Mouse (Mus musculus) embryonic facial prominence, embryonic 14.5 days (tissue): ENCODE data around the gene Rgs19. TPM values are rescaled to one million over a fixed set of nuclear protein-coding genes. Genes with fewer than 3 reads are reported as not detected.

Experiments used
- ATAC-seq: fragments of 200-750 bp; cut with Nextera tagmentation; 2 replicates; pipeline ENCODE4 v1.8.0; 2017; ENCODE audit warnings: low read depth, moderate number of reproducible peaks, moderate TSS enrichment
- DNase-seq: peaks from one replicate; pipeline ENCODE4 v3.0.0-alpha.2; 2015; ENCODE audit warnings: low spot score
- H3K27ac ChIP-seq: fragments of 300-500 bp; sonication (generic); replicated peaks from 2 replicates; pipeline ENCODE4 v1.5.1; 2014; ENCODE audit warnings: low read depth, mild to moderate bottlenecking, low read length, moderate library complexity
- H3K27me3 ChIP-seq: fragments of 300-500 bp; sonication (generic); replicated peaks from 2 replicates; pipeline ENCODE4 v1.6.1; 2014; ENCODE audit warnings: low read length; ENCODE audit not compliant: control insufficient read depth, insufficient read depth
- H3K36me3 ChIP-seq: fragments of 300-500 bp; sonication (generic); 2 replicates; pipeline ENCODE4 v1.6.1; 2014; ENCODE audit warnings: low read length, mixed read lengths; ENCODE audit not compliant: control insufficient read depth, insufficient read depth
- H3K4me1 ChIP-seq: fragments of 300-500 bp; sonication (generic); 2 replicates; pipeline ENCODE4 v1.6.1; 2014; ENCODE audit warnings: antibody characterized with exemption, low read length; ENCODE audit not compliant: control insufficient read depth, insufficient read depth
- H3K4me2 ChIP-seq: fragments of 300-500 bp; sonication (generic); 2 replicates; pipeline ENCODE4 v1.6.1; 2014; ENCODE audit warnings: low read depth, mild to moderate bottlenecking, low read length, moderate library complexity, mixed read lengths
- H3K4me3 ChIP-seq: fragments of 300-500 bp; sonication (generic); 2 replicates; pipeline ENCODE4 v1.5.1; 2014; ENCODE audit warnings: low read depth, mild to moderate bottlenecking, low read length
- H3K9ac ChIP-seq: fragments of 300-500 bp; sonication (generic); 2 replicates; pipeline ENCODE4 v1.6.1; 2014; ENCODE audit warnings: low read depth, mild to moderate bottlenecking, low read length, moderate library complexity, mixed read lengths
- H3K9me3 ChIP-seq: fragments of 300-500 bp; sonication (generic); 2 replicates; pipeline ENCODE4 v1.6.1; 2016; ENCODE audit warnings: low read length; ENCODE audit not compliant: control insufficient read depth
- WGBS: fragments of 180-500 bp; shearing (Covaris S2); extraction: QIAGEN DNeasy Blood & Tissue Kit; methylation state at CpG from one replicate; pipeline ENCODE4 v1.1.7; 2014; 5-methylcytosine and 5-hydroxymethylcytosine counted together
- polyA plus RNA-seq: library from polyadenylated mRNA; unstranded; fragments of >200 nt; fragmentation: Nextera tagmentation; extraction: Ambion mirVana; gene quantifications from 2 replicates; pipeline ENCODE4 v1.2.1, GENCODE M21; 2014

Rgs19 gene
- polyA plus RNA-seq, 1 experiment from 2014 or later: 82.2 TPM

- H3K27ac ChIP-seq: no peak overlapping the region
- 0 out of 2 replicates have a peak, but pooled peaks cover 17% of the 10 kb centered on the region for H3K4me1 ChIP-seq
- H3K9ac ChIP-seq: no peak overlapping the region
- no peak for DNase-seq
- H3K4me3 ChIP-seq: peak overlapping the region; percentile 56
- H3K27me3 ChIP-seq: peaks cover 60% of the 10 kb centered on the region
- H3K9me3 ChIP-seq: no peaks in the 10 kb centered on the region
- peak overlapping the region; percentile 80 for H3K4me2 ChIP-seq
- 26% methylated on average over 7 of the region's 7 CpGs for whole genome bisulfite sequencing
- ATAC-seq: no peak
- no peaks in the 10 kb centered on the region for H3K36me3 ChIP-seq
These were observed 21.8 kb downstream of the Rgs19 start for GRCm38 (mm10) chr2:181671984-181672383.

GRCm38 (mm10) chr2:181671326-181671725 is 22.5 kb downstream of the Rgs19 start, which contains the start of gene Sox18:
TSS of gene Sox18 (minus strand) at chr2:181671640.
- H3K4me2 ChIP-seq: peak within 1 kb of the TSS; percentile 80
- H3K27me3 ChIP-seq: peaks cover 60% of the 10 kb centered on the region
- H3K36me3 ChIP-seq: no peaks in the 10 kb centered on the region
- H3K9me3 ChIP-seq: no peaks in the 10 kb centered on the region
- peak within 1 kb of the TSS; percentile 61 for H3K27ac ChIP-seq
- ATAC-seq (peak; percentile 45; the same call in 1 of the 2 replicates), DNase-seq (peak; percentile 45)
- 0 out of 2 replicates have a peak, but pooled peaks cover 17% of the 10 kb centered on the region for H3K4me1 ChIP-seq
- peak within 1 kb of the TSS; percentile 56 for H3K4me3 ChIP-seq
- WGBS: 1% methylated on average over 31 of the region's 43 CpGs
- H3K9ac ChIP-seq: peak within 1 kb of the TSS; percentile 68

GRCm38 (mm10) chr2:181670913-181671311 is 22.9 kb downstream of the Rgs19 start:
- no peaks in the 10 kb centered on the region for H3K9me3 ChIP-seq
- WGBS: 1% methylated on average over 40 of the region's 41 CpGs
- DNase-seq (no peak), ATAC-seq (no peak)
- peak overlapping the region; percentile 61 for H3K27ac ChIP-seq
- H3K4me2 ChIP-seq: peak overlapping the region; percentile 80
- no peaks in the 10 kb centered on the region for H3K36me3 ChIP-seq
- H3K27me3 ChIP-seq: peaks cover 60% of the 10 kb centered on the region
- 0 out of 2 replicates have a peak, but pooled peaks cover 17% of the 10 kb centered on the region for H3K4me1 ChIP-seq
- peak overlapping the region; percentile 68 for H3K9ac ChIP-seq
- peak overlapping the region; percentile 56 for H3K4me3 ChIP-seq

GRCm38 (mm10) chr2:181670285-181670912 is 23.4 kb downstream of the Rgs19 start:
- no peak for ATAC-seq
- Histone ChIP-seq H3K4me2 (peak overlapping the region; percentile 80), H3K9me3 (no peaks in the 10 kb centered on the region), H3K27ac (peak overlapping the region; percentile 61), H3K4me3 (peak overlapping the region; percentile 56), H3K4me1 (0 out of 2 replicates have a peak, but pooled peaks cover 13% of the 10 kb centered on the region), H3K27me3 (peaks cover 60% of the 10 kb centered on the region), H3K9ac (peak overlapping the region; percentile 68), H3K36me3 (no peaks in the 10 kb centered on the region)
- no peak for DNase-seq
- under 1% methylated on average over 24 of the region's 56 CpGs for WGBS

GRCm38 (mm10) chr2:181663298-181663630 is 30.5 kb downstream of the Rgs19 start:
- Histone ChIP-seq H3K27me3 (peaks cover 5% of the 10 kb centered on the region; the same call in 1 of the 2 replicates), H3K36me3 (no peaks in the 10 kb centered on the region), H3K4me2 (no peak overlapping the region), H3K4me3 (no peak overlapping the region), H3K27ac (peak overlapping the region; percentile 39), H3K4me1 (no peaks in the 10 kb centered on the region; the same call in 1 of the 2 replicates), H3K9ac (no peak overlapping the region; the same call in 1 of the 2 replicates), H3K9me3 (no peaks in the 10 kb centered on the region)
- 25% methylated on average over 4 of the region's 4 CpGs for WGBS
- ATAC-seq: no peak
- peak; percentile 7 for DNase-seq

GRCm38 (mm10) chr2:181662620-181663297 is 31.0 kb downstream of the Rgs19 start:
- Histone ChIP-seq H3K27me3 (0 out of 2 replicates have a peak, but pooled peaks cover under 1% of the 10 kb centered on the region), H3K4me1 (no peaks in the 10 kb centered on the region; the same call in 1 of the 2 replicates), H3K36me3 (no peaks in the 10 kb centered on the region), H3K9ac (no peak overlapping the region; the same call in 1 of the 2 replicates), H3K4me3 (no peak overlapping the region), H3K27ac (peak overlapping the region; percentile 39), H3K4me2 (no peak overlapping the region), H3K9me3 (no peaks in the 10 kb centered on the region)
- peak; percentile 34 for DNase-seq
- 84% methylated on average over 3 of the region's 3 CpGs for WGBS
- no peak for ATAC-seq

GRCm38 (mm10) chr2:181659609-181660055 is 34.1 kb downstream of the Rgs19 start:
- peak; percentile 60 for DNase-seq
- Histone ChIP-seq H3K27me3 (no peaks in the 10 kb centered on the region), H3K9me3 (no peaks in the 10 kb centered on the region), H3K9ac (no peak overlapping the region), H3K36me3 (peaks cover 27% of the 10 kb centered on the region), H3K4me1 (no peaks in the 10 kb centered on the region; the same call in 1 of the 2 replicates), H3K4me3 (no peak overlapping the region), H3K4me2 (peak overlapping the region; percentile 19; the same call in 1 of the 2 replicates), H3K27ac (no peak overlapping the region)
- ATAC-seq: peak; percentile 79
- WGBS: 9% methylated on average over 9 of the region's 9 CpGs

- no peaks in the 10 kb centered on the region; the same call in 1 of the 2 replicates for H3K4me1 ChIP-seq
- WGBS: 39% methylated on average over 17 of the region's 17 CpGs
- DNase-seq (peak; percentile 76), ATAC-seq (peak; percentile 61)
- no peak overlapping the region for H3K27ac ChIP-seq
- H3K9ac ChIP-seq: no peak overlapping the region
- H3K9me3 ChIP-seq: no peaks in the 10 kb centered on the region
- H3K36me3 ChIP-seq: peaks cover 33% of the 10 kb centered on the region
- no peak overlapping the region for H3K4me2 ChIP-seq
- H3K4me3 ChIP-seq: no peak overlapping the region
- no peaks in the 10 kb centered on the region for H3K27me3 ChIP-seq
These were observed 34.7 kb downstream of the Rgs19 start for GRCm38 (mm10) chr2:181658930-181659555.
